Mouse (Mus musculus) stomach, embryonic 16.5 days (tissue): ENCODE measurements around the gene Rassf7. TPM values are rescaled to one million over a fixed set of nuclear protein-coding genes. Genes with fewer than 3 reads are reported as not detected.

Experiments
- ATAC-seq: fragments of 200-750 bp; cut with Nextera tagmentation; 2 replicates; pipeline ENCODE4 v1.8.0; 2017; ENCODE audit warnings: moderate number of reproducible peaks, moderate TSS enrichment; ENCODE audit not compliant: insufficient read depth, low FRiP score
- H3K27ac ChIP-seq: fragments of 300-500 bp; sonication (generic); 2 replicates; pipeline ENCODE4 v1.5.1; 2014; ENCODE audit warnings: low read length
- H3K27me3 ChIP-seq: fragments of 300-500 bp; sonication (generic); 2 replicates; pipeline ENCODE4 v1.6.1; 2014; ENCODE audit warnings: low read length, control low read depth, mixed read lengths; ENCODE audit not compliant: control insufficient read depth, insufficient read depth
- H3K36me3 ChIP-seq: fragments of 300-500 bp; sonication (generic); 2 replicates; pipeline ENCODE4 v1.6.1; 2014; ENCODE audit warnings: low read length; ENCODE audit not compliant: control insufficient read depth, insufficient read depth
- H3K4me1 ChIP-seq: fragments of 300-500 bp; sonication (generic); 2 replicates; pipeline ENCODE4 v1.6.1; 2014; ENCODE audit warnings: low read length, control low read depth, mixed read lengths; ENCODE audit not compliant: control insufficient read depth, insufficient read depth
- H3K4me2 ChIP-seq: fragments of 300-500 bp; sonication (generic); 2 replicates; pipeline ENCODE4 v1.6.1; 2014; ENCODE audit warnings: low read depth, low read length, mixed read lengths
- H3K4me3 ChIP-seq: fragments of 300-500 bp; sonication (generic); replicated peaks from 2 replicates; pipeline ENCODE4 v1.5.1; 2014; ENCODE audit warnings: mild to moderate bottlenecking, low read length
- H3K9ac ChIP-seq: fragments of 300-500 bp; sonication (generic); 2 replicates; pipeline ENCODE4 v1.6.1; 2014; ENCODE audit warnings: low read length
- H3K9me3 ChIP-seq: fragments of 300-500 bp; sonication (generic); replicated peaks from 2 replicates; pipeline ENCODE4 v1.6.1; 2016; ENCODE audit warnings: low read length, control low read depth; ENCODE audit not compliant: control insufficient read depth
- WGBS: fragments of 180-500 bp; shearing (Covaris S2); extraction: QIAGEN DNeasy Blood & Tissue Kit; methylation state at CpG from one replicate; pipeline ENCODE4 v1.1.7; 2014; 5-methylcytosine and 5-hydroxymethylcytosine counted together
- microRNA counts: library from miRNA; unstranded; fragments of <30 nt; microRNA quantifications from one replicate; lab custom pipeline; 2016
- microRNA-seq: library from miRNA; unstranded; fragments of <30 nt; microRNA quantifications from one replicate; pipeline ENCODE4, GENCODE M21; 2016
- polyA plus RNA-seq: library from polyadenylated mRNA; unstranded; fragments of >200 nt; fragmentation: Nextera tagmentation; extraction: Ambion mirVana; gene quantifications from 2 replicates; pipeline ENCODE4 v1.2.1, GENCODE M21; 2015

Gene Rassf7
- polyA plus RNA-seq, 1 experiment from 2014 or later = 82.3 TPM

- H3K4me1 ChIP-seq = peaks cover 4% of the 10 kb centered on the region; the same call in 1 of the 2 replicates
- H3K9ac ChIP-seq = no peak overlapping the region
- no peak overlapping the region for H3K4me2 ChIP-seq
- H3K9me3 ChIP-seq = no peaks in the 10 kb centered on the region
- 75% methylated on average over 11 of the region's 11 CpGs for WGBS
- no peaks in the 10 kb centered on the region for H3K27me3 ChIP-seq
- peaks cover 26% of the 10 kb centered on the region for H3K36me3 ChIP-seq
- H3K27ac ChIP-seq = no peak overlapping the region
- ATAC-seq = no peak
- no peak overlapping the region for H3K4me3 ChIP-seq
These were observed 48.5 kb downstream of the Rassf7 start for GRCm38 (mm10) chr7:141264041-141264700.

GRCm38 (mm10) chr7:141264761-141265410 lies 49.2 kb downstream of the Rassf7 start:
- 27% methylated on average over 12 of the region's 12 CpGs for WGBS

GRCm38 (mm10) chr7:141265411-141265738 lies 49.7 kb downstream of the Rassf7 start:
- no peak overlapping the region for H3K27ac ChIP-seq
- H3K36me3 ChIP-seq = peaks cover 16% of the 10 kb centered on the region
- H3K27me3 ChIP-seq = no peaks in the 10 kb centered on the region
- H3K9me3 ChIP-seq = no peaks in the 10 kb centered on the region
- WGBS = 35% methylated on average over 11 of the region's 11 CpGs
- no peak overlapping the region; the same call in 1 of the 2 replicates for H3K4me3 ChIP-seq
- H3K4me2 ChIP-seq = peak overlapping the region; percentile 91
- no peak overlapping the region for H3K9ac ChIP-seq
- peaks cover 4% of the 10 kb centered on the region; the same call in 1 of the 2 replicates for H3K4me1 ChIP-seq
- ATAC-seq = no peak; the same call in 1 of the 2 replicates

More at GRCm38 (mm10) chr7:141264761-141265410, 49.2 kb downstream of the Rassf7 start:
- Histone ChIP-seq H3K4me1 (peaks cover 4% of the 10 kb centered on the region; the same call in 1 of the 2 replicates), H3K9me3 (no peaks in the 10 kb centered on the region), H3K4me2 (peak overlapping the region; percentile 91; the same call in 1 of the 2 replicates), H3K9ac (peak overlapping the region; percentile 21; the same call in 1 of the 2 replicates), H3K36me3 (peaks cover 20% of the 10 kb centered on the region), H3K4me3 (no peak overlapping the region), H3K27me3 (no peaks in the 10 kb centered on the region), H3K27ac (no peak overlapping the region)
- ATAC-seq = peak; percentile 56; the same call in 1 of the 2 replicates

GRCm38 (mm10) chr7:141265739-141266561 lies 50.3 kb downstream of the Rassf7 start, which contains the start of gene Irf7:
Irf7 (minus strand) TSS chr7:141266481.
- Histone ChIP-seq H3K4me3 (peak within 1 kb of the TSS; percentile 67), H3K27me3 (no peaks in the 10 kb centered on the region), H3K4me2 (peak within 1 kb of the TSS; percentile 91), H3K27ac (0 out of 2 replicates have a peak within 1 kb of the TSS, but pooled peaks have one; percentile 29), H3K9me3 (no peaks in the 10 kb centered on the region), H3K9ac (peak within 1 kb of the TSS; percentile 72), H3K4me1 (peaks cover 4% of the 10 kb centered on the region; the same call in 1 of the 2 replicates), H3K36me3 (peaks cover 13% of the 10 kb centered on the region)
- ATAC-seq = peak; percentile 69; the same call in 1 of the 2 replicates
- 8% methylated on average over 25 of the region's 25 CpGs for WGBS

MicroRNA genes within 50 kb of the gene (microRNA counts, 519-probe panel; counts per million panel counts)
- 3,554 counts per million, percentile 82 among the panel's probes with 10 or more counts for microRNA mmu-miR-210 (lab: Ali Mortazavi, UCI)

Small RNA genes lying within 50 kb of the gene (microRNA-seq; reads per million reads assigned to microRNA genes)
- gene Mir210 = 1,136 reads per million, percentile 77 among the genes with 10 or more reads in this experiment

Other genes starting within 250 kb of the Rassf7 start
- 156 and 185 TPM in 2 replicates for gene Ifitm1, start 248.6 kb upstream of the Rassf7 start, polyA plus RNA-seq
- gene Ifitm3, start 205.1 kb upstream of the Rassf7 start, polyA plus RNA-seq = 322 and 395 TPM in 2 replicates
- 5.5 and 7.5 TPM in 2 replicates for gene Ifitm6, start 197.9 kb upstream of the Rassf7 start, polyA plus RNA-seq
- gene Gm17387, start 186.7 kb upstream of the Rassf7 start, polyA plus RNA-seq = not detected in 2 replicates
- 4.9 and 5.1 TPM in 2 replicates for gene B4galnt4, start 154.8 kb upstream of the Rassf7 start, polyA plus RNA-seq
- 74.2 and 103 TPM in 2 replicates for gene Pkp3, start 137.6 kb upstream of the Rassf7 start, polyA plus RNA-seq
- gene Sigirr, start 115.3 kb upstream of the Rassf7 start, polyA plus RNA-seq = 14.1 and 14.7 TPM in 2 replicates
- gene Ano9, start 98.1 kb upstream of the Rassf7 start, polyA plus RNA-seq = 22.5 and 26.2 TPM in 2 replicates
- gene Ptdss2, start 93.5 kb upstream of the Rassf7 start, polyA plus RNA-seq = 56.0 and 59.4 TPM in 2 replicates
- 240 and 265 TPM in 2 replicates for gene Rnh1, start 43.0 kb upstream of the Rassf7 start, polyA plus RNA-seq
- 45.1 and 48.0 TPM in 2 replicates for gene Hras, start 21.9 kb upstream of the Rassf7 start, polyA plus RNA-seq
- gene Lrrc56, start 21.7 kb upstream of the Rassf7 start, polyA plus RNA-seq = 7.1 TPM in 2 replicates
- 4.8 and 6.3 TPM in 2 replicates for gene Lmntd2, start 1.8 kb upstream of the Rassf7 start, polyA plus RNA-seq
- 57.6 and 67.7 TPM in 2 replicates for gene Phrf1, start 12.9 kb downstream of the Rassf7 start, polyA plus RNA-seq
- gene Irf7, start 50.6 kb downstream of the Rassf7 start, polyA plus RNA-seq = 3.5 and 3.6 TPM in 2 replicates
- 16.0 and 17.0 TPM in 2 replicates for gene Cdhr5, start 60.9 kb downstream of the Rassf7 start, polyA plus RNA-seq
- gene Sct, start 63.3 kb downstream of the Rassf7 start, polyA plus RNA-seq = 23.2 and 24.8 TPM in 2 replicates
- gene Drd4, start 76.1 kb downstream of the Rassf7 start, polyA plus RNA-seq = 0.18 TPM in 1 of 2 replicates, not detected in the other
- gene Deaf1, start 111.8 kb downstream of the Rassf7 start, polyA plus RNA-seq = 61.3 and 64.3 TPM in 2 replicates
- 35.9 and 36.5 TPM in 2 replicates for gene Tmem80, start 111.9 kb downstream of the Rassf7 start, polyA plus RNA-seq
- 79.4 and 108 TPM in 2 replicates for gene Eps8l2, start 123.0 kb downstream of the Rassf7 start, polyA plus RNA-seq
- gene Taldo1, start 176.3 kb downstream of the Rassf7 start, polyA plus RNA-seq = 399 and 400 TPM in 2 replicates
- 45.8 and 48.1 TPM in 2 replicates for gene Gatd1, start 198.3 kb downstream of the Rassf7 start, polyA plus RNA-seq
- gene Cend1, start 213.6 kb downstream of the Rassf7 start, polyA plus RNA-seq = 2.6 and 3.8 TPM in 2 replicates
- gene Slc25a22, start 222.0 kb downstream of the Rassf7 start, polyA plus RNA-seq = 29.4 and 32.3 TPM in 2 replicates
- gene Pidd1, start 228.2 kb downstream of the Rassf7 start, polyA plus RNA-seq = 7.6 and 8.2 TPM in 2 replicates
- 1,060 and 1,250 TPM in 2 replicates for gene Rplp2, start 231.5 kb downstream of the Rassf7 start, polyA plus RNA-seq
- gene Pnpla2, start 239.3 kb downstream of the Rassf7 start, polyA plus RNA-seq = 34.0 and 38.5 TPM in 2 replicates
- gene Cracr2b, start 245.2 kb downstream of the Rassf7 start, polyA plus RNA-seq = 21.4 and 25.3 TPM in 2 replicates